Mouse (Mus musculus) heart, postnatal 0 days (tissue): ENCODE measurements at regions not wholly inside any gene's neighbourhood (a gene's known extent, or its start where the extent isn't known, plus 50 kb on each side); places are given as distances from the start of the nearest gene placed in this dataset.

ENCODE experiments used
- CTCF ChIP-seq: IDR thresholded peaks from 2 replicates; pipeline ENCODE4 v1.5.1; 2016; ENCODE audit warnings: antibody characterized with exemption, control low read depth, low read depth
- EP300 ChIP-seq: IDR thresholded peaks from 2 replicates; pipeline ENCODE4 v1.6.1; 2016; ENCODE audit warnings: antibody characterized with exemption, low read depth

- TF ChIP-seq CTCF (no peak), EP300 (no peak)
Observed at GRCm38 (mm10) chr17:10054375-10054774, 265.3 kb downstream of the Qk start.
